Mouse (Mus musculus) lung, postnatal 0 days (tissue): ENCODE measurements around the gene Ms4a18. TPM values are rescaled to one million over a fixed set of nuclear protein-coding genes. Genes with fewer than 3 reads are reported as not detected.
"Not testable (repeated sequence)": the region's sequence is repeated elsewhere in the genome, so short reads cannot be mapped to it uniquely, and the experiment has no call there.

ENCODE experiments used
- ATAC-seq: fragments of 200-750 bp; cut with Nextera tagmentation; 2 replicates; pipeline ENCODE4 v1.8.0; 2017; ENCODE audit warnings: moderate library complexity
- DNase-seq: peaks from one replicate; pipeline ENCODE4 v3.0.0-alpha.2; 2016; ENCODE audit warnings: low spot score
- H3K27ac ChIP-seq: fragments of 300-500 bp; sonication (generic); 2 replicates; pipeline ENCODE4 v1.5.1; 2014; ENCODE audit warnings: antibody characterized with exemption, mild to moderate bottlenecking, low read length, mixed read lengths
- H3K27me3 ChIP-seq: fragments of 300-500 bp; sonication (generic); replicated peaks from 2 replicates; pipeline ENCODE4 v1.6.1; 2014; ENCODE audit warnings: low read length, mixed read lengths; ENCODE audit not compliant: insufficient read depth
- H3K36me3 ChIP-seq: fragments of 300-500 bp; sonication (generic); 2 replicates; pipeline ENCODE4 v1.6.1; 2014; ENCODE audit warnings: low read length, mixed read lengths; ENCODE audit not compliant: insufficient read depth
- H3K4me1 ChIP-seq: fragments of 300-500 bp; sonication (generic); 2 replicates; pipeline ENCODE4 v1.6.1; 2014; ENCODE audit warnings: antibody characterized with exemption, low read depth, low read length, mixed read lengths; ENCODE audit not compliant: insufficient read depth
- H3K4me2 ChIP-seq: fragments of 300-500 bp; sonication (generic); replicated peaks from 2 replicates; pipeline ENCODE4 v1.6.1; 2014; ENCODE audit warnings: low read depth, mild to moderate bottlenecking, low read length, moderate library complexity, mixed read lengths
- H3K4me3 ChIP-seq: fragments of 300-500 bp; sonication (generic); 2 replicates; pipeline ENCODE4 v1.5.1; 2014; ENCODE audit warnings: low read depth, low read length
- H3K9ac ChIP-seq: fragments of 300-500 bp; sonication (generic); replicated peaks from 2 replicates; pipeline ENCODE4 v1.6.1; 2014; ENCODE audit warnings: low read depth, mild to moderate bottlenecking
- H3K9me3 ChIP-seq: fragments of 300-500 bp; sonication (generic); 2 replicates; pipeline ENCODE4 v1.6.1; 2016; ENCODE audit warnings: low read length, mixed read lengths
- CTCF ChIP-seq: IDR thresholded peaks from 2 replicates; pipeline ENCODE4 v1.5.1; 2016; ENCODE audit warnings: antibody characterized with exemption, mild to moderate bottlenecking
- EP300 ChIP-seq: IDR thresholded peaks from 2 replicates; pipeline ENCODE4 v1.6.1; 2016; ENCODE audit warnings: antibody characterized with exemption, mild to moderate bottlenecking, control low read depth
- WGBS: fragments of 180-500 bp; shearing (Covaris S2); extraction: QIAGEN DNeasy Blood & Tissue Kit; methylation state at CpG from one replicate; pipeline ENCODE4 v1.1.7; 2014; 5-methylcytosine and 5-hydroxymethylcytosine counted together
- polyA plus RNA-seq: library from polyadenylated mRNA; unstranded; fragments of >200 nt; fragmentation: Nextera tagmentation; extraction: Ambion mirVana; gene quantifications from 2 replicates; pipeline ENCODE4 v1.2.1, GENCODE M21; 2015

Ms4a18 gene
- polyA plus RNA-seq = not detected in 2 replicates

DNA sequence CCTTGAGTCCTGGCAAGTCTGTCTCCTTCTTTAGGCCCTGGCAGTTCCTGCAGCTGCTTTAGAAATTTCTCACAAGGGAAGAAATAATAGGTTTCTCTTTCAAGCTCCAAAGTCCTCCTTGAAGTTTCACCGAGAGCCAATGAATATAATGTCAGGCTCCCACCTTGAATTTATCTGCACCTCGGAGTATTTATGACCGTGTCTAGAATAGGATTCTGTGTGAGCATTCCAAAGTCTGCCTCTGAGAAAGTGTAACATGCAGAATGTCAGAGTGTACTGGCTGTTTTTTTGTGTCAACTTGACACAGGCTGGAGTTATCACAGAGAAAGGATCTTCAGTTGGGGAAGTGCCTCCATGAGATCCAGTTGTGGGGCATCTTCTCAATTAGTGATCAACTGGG lies at the start of gene Ms4a18:
Gene Ms4a18 (minus strand): TSS at position 141 of the 400 bp plus-strand sequence.
- DNase-seq = no peak
- Histone ChIP-seq H3K4me1 (no peaks in the 10 kb centered on the region), H3K27me3 (no peaks in the 10 kb centered on the region), H3K4me3 (no peak within 1 kb of the TSS), H3K4me2 (no peak within 1 kb of the TSS), H3K9me3 (no peaks in the 10 kb centered on the region), H3K36me3 (no peaks in the 10 kb centered on the region), H3K27ac (no peak within 1 kb of the TSS), H3K9ac (no peak within 1 kb of the TSS)
- no peak for TF ChIP-seq EP300
- TF ChIP-seq CTCF = no peak
- no peak for ATAC-seq
- WGBS = 78% methylated on average over 3 of the region's 3 CpGs

GRCm38 (mm10) chr19:11065202-11065875 lies 47.5 kb upstream of the Ms4a18 start:
- no peaks in the 10 kb centered on the region for H3K9me3 ChIP-seq
- H3K36me3 ChIP-seq = no peaks in the 10 kb centered on the region
- H3K9ac ChIP-seq = no peak overlapping the region
- 0 out of 2 replicates have a peak, but pooled peaks have one; percentile 17 for TF ChIP-seq EP300
- TF ChIP-seq CTCF = no peak
- WGBS = 70% methylated on average over 2 of the region's 2 CpGs
- H3K4me3 ChIP-seq = no peak overlapping the region
- H3K4me1 ChIP-seq = no peaks in the 10 kb centered on the region
- ATAC-seq = 0 out of 2 replicates have a peak, but pooled peaks have one; percentile 11
- no peaks in the 10 kb centered on the region for H3K27me3 ChIP-seq
- no peak overlapping the region for H3K4me2 ChIP-seq
- DNase-seq = peak; percentile 40
- no peak overlapping the region for H3K27ac ChIP-seq

GRCm38 (mm10) chr19:11060900-11061299 lies 43.1 kb upstream of the Ms4a18 start:
- no peaks in the 10 kb centered on the region for H3K27me3 ChIP-seq
- TF ChIP-seq CTCF (no peak), EP300 (no peak)
- H3K27ac ChIP-seq = no peak overlapping the region
- no peak for ATAC-seq
- H3K9ac ChIP-seq = no peak overlapping the region
- H3K4me3 ChIP-seq = no peak overlapping the region
- no peaks in the 10 kb centered on the region for H3K4me1 ChIP-seq
- no peak overlapping the region for H3K4me2 ChIP-seq
- 78% methylated on average over 1 of the region's 1 CpGs for WGBS
- H3K9me3 ChIP-seq = no peaks in the 10 kb centered on the region
- DNase-seq = no peak
- H3K36me3 ChIP-seq = no peaks in the 10 kb centered on the region

DNA sequence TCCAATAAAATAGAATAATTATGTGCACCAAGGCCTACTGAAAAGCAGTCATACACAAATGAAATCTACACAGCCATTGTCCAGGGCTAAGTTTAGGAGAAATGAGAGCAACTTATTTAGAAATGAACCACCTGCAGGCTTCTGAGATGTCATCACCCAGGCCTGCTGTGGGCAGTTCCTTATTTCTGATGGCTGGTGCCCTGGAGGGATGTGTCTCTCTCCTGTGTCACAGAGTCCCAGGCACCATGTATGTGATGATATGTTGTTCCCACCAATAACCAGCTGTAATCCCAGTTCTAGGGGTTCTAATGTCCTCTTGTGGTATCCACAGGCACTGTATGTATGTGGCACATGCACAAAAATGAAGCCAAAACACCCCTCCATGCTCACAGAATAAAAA lies 42.1 kb upstream of the Ms4a18 start:
- Histone ChIP-seq H3K4me1 (no peaks in the 10 kb centered on the region), H3K9ac (no peak overlapping the region), H3K4me3 (no peak overlapping the region), H3K4me2 (no peak overlapping the region), H3K36me3 (no peaks in the 10 kb centered on the region), H3K27ac (no peak overlapping the region), H3K9me3 (no peaks in the 10 kb centered on the region), H3K27me3 (no peaks in the 10 kb centered on the region)
- DNase-seq (no peak), ATAC-seq (no peak)
- TF ChIP-seq CTCF (no peak), EP300 (no peak)

DNA sequence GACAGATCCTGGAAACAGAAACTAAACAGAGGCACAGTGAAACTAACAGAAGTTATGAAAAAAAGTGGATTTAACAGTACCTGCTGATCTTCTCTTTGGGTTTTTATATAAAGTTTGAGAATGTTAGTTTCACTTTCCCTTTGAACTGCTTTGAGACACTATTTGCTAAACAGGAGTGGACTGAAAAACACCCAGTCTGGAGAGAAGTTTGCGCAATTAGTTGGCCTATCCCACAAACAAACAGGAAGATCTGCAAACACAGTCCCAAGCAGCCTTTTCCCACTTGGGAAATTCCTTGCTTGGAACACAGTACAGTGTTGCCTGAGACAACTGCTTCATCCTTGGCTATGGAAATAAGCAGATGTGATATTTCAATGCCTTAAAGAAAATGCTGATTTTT lies 37.9 kb upstream of the Ms4a18 start:
- H3K27ac ChIP-seq, H3K27me3 ChIP-seq, H3K4me2 ChIP-seq, H3K36me3 ChIP-seq, H3K4me1 ChIP-seq, H3K4me3 ChIP-seq, H3K9ac ChIP-seq, H3K9me3 ChIP-seq: not testable (repeated sequence)
- DNase-seq (peak; percentile 76), ATAC-seq (peak; percentile 21; the same call in 1 of the 2 replicates)
- WGBS = 50% methylated on average over 1 of the region's 1 CpGs

DNA sequence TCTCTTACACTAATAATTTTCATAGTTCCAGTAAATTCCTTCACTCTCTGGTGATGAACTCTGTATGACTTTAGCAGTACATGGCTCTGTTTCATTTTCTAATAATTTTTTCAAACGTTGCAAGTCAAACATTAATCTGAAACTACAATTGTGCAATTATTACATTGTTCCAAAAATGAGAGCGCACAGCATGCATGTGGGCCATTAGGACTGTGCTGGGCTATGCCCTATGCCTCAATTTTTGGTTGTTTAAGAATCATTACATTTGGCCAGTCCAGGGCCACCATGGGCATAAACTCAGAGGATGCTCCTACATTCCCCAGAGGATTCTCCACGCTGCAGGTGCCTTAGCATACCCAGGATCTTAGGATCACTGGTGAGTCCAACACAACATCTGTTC lies 35.4 kb upstream of the Ms4a18 start:
- ATAC-seq (no peak), DNase-seq (peak; percentile 39)
- Histone ChIP-seq H3K36me3 (no peaks in the 10 kb centered on the region), H3K4me1 (no peaks in the 10 kb centered on the region), H3K27me3 (no peaks in the 10 kb centered on the region), H3K4me3 (no peak overlapping the region), H3K9ac (no peak overlapping the region), H3K27ac (no peak overlapping the region), H3K9me3 (no peaks in the 10 kb centered on the region), H3K4me2 (no peak overlapping the region)
- TF ChIP-seq EP300 (no peak), CTCF (no peak)
- WGBS = 52% methylated on average over 3 of the region's 3 CpGs

DNA sequence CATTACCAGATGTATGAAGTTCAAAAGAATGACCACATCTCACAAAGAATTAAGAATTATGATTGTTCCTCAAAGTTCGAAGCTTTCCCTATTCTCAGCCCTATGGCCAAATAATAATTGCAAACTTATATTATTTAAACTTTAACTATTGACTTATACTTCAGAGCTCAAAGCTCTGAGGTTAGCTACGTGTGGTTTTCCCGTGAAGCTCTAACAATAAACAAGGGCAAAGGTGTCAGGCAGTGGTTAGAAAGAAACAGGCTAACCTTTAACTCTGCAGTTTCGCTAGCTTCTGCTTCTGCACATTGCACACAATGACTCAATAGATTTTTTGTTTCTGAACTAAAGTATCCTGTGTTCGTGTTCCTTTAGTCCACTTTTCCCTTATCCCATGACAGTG lies 35.0 kb upstream of the Ms4a18 start:
- no peak overlapping the region for H3K9ac ChIP-seq
- ATAC-seq (no peak), DNase-seq (no peak)
- TF ChIP-seq CTCF (no peak), EP300 (no peak)
- no peaks in the 10 kb centered on the region for H3K27me3 ChIP-seq
- no peaks in the 10 kb centered on the region for H3K4me1 ChIP-seq
- H3K4me2 ChIP-seq = no peak overlapping the region
- no peak overlapping the region for H3K4me3 ChIP-seq
- no peaks in the 10 kb centered on the region for H3K9me3 ChIP-seq
- WGBS = 52% methylated on average over 5 of the region's 5 CpGs
- H3K36me3 ChIP-seq = no peaks in the 10 kb centered on the region
- no peak overlapping the region for H3K27ac ChIP-seq
